Mouse (Mus musculus): ENCODE results near the gene Dis3l2.

Dis3l2 gene

GRCm38 (mm10) chr1:86733160-86733821 is 29.7 kb downstream of the Dis3l2 start:
- DNase-seq: no peak

DNA sequence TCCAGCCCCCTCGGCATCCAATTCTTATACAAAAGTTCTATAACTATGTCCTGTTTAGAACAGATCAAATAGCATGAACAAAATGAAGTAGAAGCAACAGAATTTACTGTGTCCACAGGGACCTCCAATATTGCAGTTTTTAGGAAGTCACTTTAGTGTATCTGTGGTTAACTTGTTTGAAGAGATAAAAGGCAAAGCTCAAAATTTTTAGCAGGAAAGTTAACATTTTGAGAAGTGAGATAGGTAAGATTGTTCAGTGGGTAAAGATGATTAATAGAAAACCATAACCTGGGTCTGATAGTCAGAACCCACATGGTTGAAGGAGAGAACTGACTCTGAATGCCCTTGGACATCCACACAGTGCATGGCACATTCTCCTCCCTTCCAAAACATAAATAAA is 32.8 kb downstream of the Dis3l2 start:
- no peak for DNase-seq

DNA sequence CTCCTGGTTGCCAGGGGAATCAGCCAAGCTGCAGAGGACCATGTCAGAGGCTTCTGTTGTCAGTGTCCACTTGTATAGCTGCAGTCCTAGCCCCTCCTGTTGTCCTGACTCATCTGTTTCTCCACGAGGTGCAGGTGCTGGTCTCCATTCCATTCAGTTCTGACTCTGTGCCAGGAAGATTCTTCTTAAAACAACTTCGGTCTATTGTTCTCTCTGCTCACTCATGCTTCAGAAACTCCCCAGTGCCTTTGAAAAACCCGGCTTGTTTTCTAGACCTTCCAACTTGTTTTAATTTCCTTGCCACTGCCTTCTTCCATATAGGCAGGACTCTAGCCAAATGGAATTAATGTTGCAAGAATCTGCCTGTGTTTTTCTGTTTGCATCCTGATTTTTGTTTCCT is 39.3 kb downstream of the Dis3l2 start:
- no peak for DNase-seq

- DNase-seq: no peak
Measured at GRCm38 (mm10) chr1:86747034-86747433, 43.4 kb downstream of the Dis3l2 start.

GRCm38 (mm10) chr1:86750094-86750493 is 46.5 kb downstream of the Dis3l2 start:
- DNase-seq: no peak

DNA sequence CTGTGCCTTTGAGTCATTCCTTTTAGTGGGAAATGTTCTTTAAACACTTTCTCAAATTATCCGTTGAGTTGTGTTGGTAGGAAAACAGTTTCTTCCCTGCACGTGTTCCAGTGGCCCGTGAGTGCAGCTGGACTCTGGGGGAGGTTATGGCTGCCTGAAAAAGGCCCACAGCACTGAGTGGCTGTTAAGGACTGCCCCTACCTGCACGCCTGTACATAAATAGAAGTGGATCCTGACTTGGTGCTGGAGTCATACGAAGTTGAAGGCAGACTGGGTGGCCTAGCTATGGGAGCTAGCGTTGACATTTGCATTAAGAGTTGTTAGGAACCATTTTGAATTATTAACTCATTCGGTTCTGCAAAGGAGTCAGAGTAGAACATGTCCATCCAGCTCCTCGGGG is 49.8 kb downstream of the Dis3l2 start:
- no peak for DNase-seq

DNA sequence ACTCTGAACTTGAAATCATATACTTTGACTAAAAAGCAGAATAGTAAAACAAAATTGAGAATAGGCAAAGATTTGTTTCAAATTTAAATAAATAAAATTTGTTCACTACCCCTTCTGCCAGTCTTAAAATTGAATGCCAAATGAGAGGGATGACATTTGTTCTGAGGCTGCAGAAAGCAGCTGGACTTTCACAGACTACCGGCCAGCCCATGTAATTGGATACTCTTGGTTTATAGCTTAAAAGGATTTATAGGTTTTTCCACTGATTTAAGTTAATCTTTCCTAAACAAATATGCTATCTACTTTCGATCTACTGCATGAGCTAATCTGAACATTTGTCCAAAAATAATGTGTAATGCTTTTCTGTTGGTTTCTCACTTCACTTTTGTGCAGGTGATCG is 50.7 kb downstream of the Dis3l2 start:
- DNase-seq: no peak

DNA sequence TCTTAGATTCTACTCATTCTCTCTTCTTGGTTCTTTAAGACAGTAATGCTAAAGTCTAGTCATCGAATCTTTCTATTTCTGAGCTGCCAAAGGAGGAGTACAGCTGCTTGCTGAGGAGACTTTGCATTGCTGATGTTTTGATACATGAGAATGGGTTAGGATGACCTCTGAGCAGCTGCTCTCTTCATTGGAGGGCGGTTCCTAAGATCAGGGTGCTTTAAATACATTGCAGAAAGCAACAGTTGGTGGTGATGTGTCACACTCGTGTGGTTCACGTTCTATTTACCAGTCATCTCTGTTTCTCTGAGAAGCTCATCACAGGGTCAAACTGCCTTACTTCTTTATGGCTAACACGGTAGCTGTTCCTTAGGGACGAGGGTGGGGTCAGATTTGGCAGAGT is 54.5 kb downstream of the Dis3l2 start:
- DNase-seq: no peak

DNA sequence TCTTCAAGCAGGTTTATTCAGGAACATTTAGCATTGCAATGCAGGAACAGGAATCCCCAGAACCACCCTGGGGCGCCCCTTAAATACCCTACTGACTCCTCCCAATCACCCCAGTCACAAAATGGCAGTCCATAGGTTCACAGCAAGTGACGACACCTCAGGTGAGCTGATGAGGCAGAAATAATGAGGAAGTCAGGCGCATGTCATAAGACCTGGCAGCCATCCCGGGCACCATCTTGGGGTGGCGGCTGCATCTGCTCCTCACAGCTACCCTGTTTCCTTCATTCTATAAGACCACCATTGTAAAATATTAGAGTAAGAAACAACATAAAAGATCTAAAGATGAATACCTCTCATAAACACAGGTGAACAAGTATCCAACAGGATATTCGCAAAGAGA is 58.6 kb downstream of the Dis3l2 start:
- no peak for DNase-seq

GRCm38 (mm10) chr1:86801241-86801640 is 97.6 kb downstream of the Dis3l2 start:
- DNase-seq: no peak

- DNase-seq: no peak
Measured at GRCm38 (mm10) chr1:86811756-86812155, 108.1 kb downstream of the Dis3l2 start.

GRCm38 (mm10) chr1:86822266-86822665 is 118.7 kb downstream of the Dis3l2 start:
- DNase-seq: no peak

DNA sequence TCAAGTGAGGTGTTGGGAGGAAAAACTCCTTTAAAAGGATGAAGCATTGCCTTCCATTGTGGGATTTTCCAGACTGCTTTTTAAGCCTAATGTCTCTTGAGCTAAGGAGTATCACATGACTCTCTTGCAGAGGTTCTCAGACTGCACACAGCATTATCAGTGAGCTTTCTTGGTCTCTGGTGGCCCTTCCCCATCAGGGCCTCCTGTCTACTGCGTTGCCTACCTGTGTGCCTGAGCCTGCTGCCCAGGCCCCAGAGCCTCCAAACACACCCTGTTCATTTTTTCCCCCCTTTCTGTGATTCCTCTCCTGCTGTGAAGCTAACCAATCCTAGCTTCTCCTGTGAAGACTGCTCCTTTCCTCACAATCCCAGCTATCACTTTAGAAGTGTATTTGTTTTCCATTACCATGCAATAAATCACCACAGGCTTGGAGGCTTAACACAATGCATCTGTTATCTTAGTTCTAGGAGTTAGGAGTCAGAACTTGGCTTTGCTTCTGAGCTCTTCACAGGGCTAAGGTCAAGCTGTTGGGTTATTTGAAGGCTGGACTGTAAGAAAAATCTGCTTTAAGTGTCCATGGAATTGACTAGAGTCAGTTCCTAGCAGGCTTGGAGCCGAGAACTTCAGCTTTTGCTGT is 130.9 kb downstream of the Dis3l2 start:
- no peak for DNase-seq

DNA sequence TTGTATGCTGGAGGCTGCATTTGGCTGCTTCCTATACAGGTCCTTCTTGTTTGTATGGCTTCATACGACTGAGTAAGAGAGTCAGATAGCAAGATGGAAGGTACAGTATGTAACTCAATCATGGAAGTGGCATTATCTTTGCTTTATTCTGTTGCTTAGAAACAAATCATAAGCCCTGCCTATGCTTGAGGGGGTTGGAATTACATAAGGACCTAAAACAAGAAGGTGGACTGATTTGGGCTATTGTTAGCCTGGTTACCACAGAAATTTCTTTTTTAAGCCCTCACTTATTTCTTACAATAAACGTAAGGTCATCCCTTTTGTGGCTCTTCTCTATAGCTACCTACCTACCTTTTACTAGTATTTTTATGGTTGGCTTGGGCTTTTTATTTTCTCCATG is 131.4 kb downstream of the Dis3l2 start:
- no peak for DNase-seq

- no peak for DNase-seq
Measured at GRCm38 (mm10) chr1:86850754-86851153, 147.1 kb downstream of the Dis3l2 start.

DNA sequence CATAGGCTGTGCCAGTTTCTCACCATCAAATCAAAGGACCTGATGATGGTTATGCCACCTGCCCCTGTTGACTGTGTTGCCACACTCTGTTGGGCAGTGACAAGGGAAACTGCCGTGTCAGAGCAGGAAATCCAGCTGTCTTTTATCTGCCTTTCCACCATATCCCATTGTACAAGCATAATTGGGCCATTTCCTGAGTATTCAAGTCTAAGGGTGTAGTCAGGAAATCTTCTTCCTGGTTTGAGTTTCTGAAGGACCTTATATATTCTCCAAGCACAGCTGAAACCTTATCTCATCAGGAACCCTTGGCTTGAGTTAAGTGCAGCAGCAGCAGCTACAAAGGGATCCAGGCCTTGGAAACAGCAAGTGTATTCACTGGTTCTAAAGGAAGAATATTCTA is 155.3 kb downstream of the Dis3l2 start:
- DNase-seq: no peak

- DNase-seq: no peak
Measured at GRCm38 (mm10) chr1:86859371-86859770, 155.8 kb downstream of the Dis3l2 start.

- DNase-seq: no peak
Measured at GRCm38 (mm10) chr1:86873745-86874144, 170.1 kb downstream of the Dis3l2 start.

GRCm38 (mm10) chr1:86878743-86879142 is 175.1 kb downstream of the Dis3l2 start:
- DNase-seq: no peak

DNA sequence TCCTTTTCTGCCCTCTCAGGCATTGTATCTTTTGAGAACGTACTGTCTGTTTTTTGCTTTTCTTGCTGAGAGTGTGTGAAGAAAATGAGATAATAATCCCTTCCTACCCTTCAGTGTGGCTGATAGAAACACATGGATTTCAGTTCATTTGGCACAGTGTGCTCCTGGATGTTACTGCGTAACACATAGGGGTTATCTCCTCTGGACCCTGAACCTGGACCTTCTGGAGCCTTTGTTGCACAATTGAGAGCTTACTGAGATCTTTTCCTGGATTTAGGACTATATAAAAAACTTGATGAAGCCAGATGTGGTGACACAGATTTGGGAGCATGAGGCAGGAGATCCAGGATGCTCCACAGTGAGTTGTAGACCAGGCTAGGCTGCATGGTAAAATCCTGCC is 175.9 kb downstream of the Dis3l2 start:
- DNase-seq: no peak

DNA sequence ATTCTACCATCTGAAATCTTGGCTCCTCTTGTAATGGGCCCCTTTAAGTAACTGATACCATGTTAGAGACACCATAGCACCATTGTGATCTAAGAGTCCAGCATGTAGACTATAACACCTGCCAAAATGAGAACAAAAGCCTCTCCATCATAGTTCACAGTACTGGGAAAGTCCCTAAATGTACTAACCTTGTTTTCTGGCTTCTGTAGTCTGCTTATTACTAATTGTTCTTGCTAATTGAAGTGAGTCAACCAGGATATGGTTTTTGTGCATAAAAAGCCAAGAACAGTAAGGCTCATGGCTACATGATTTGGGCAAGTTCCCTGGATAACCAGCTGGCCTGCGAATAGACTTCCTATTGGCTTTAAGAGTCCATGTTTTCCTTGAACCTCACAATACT is 183.5 kb downstream of the Dis3l2 start:
- no peak for DNase-seq

DNA sequence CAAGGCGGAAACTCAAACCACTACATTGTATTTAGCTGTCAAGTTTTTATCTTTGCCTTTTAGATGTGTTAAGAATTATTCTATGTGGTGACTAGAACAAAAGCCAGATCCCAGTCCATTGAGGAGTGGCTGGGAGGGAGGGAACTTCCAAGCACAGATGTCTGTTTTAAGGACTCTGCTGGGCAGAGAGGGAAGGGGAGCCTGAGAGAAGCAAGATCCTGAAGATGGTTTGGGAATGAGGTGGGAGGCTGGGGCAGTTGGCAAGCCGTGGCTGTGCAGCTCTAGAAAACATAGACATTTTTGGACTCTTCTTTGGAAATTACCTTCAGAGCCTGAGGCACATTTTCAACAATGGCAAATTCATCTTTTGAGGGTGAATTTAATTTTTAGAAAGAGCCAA is 208.9 kb downstream of the Dis3l2 start:
- no peak for DNase-seq

DNA sequence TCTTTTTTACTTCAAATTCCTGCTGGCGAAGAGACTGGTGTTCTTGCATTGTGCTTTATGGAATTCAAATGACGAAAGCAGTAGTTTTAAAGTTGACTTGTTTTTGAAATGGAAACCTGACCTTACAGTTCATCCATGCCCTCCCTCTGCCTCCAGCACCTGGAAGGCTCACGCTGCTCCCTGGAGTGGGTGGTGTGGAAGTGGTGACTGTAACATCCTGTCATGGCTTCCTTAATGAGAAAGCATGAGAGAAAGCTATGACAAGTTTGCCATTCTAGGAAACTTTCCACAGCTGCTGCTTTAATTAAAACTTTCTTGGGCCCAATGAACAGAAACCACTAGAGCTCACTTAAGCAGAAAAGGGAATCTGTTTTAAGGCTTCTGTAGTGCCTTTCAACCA is 210.3 kb downstream of the Dis3l2 start:
- DNase-seq: no peak

GRCm38 (mm10) chr1:86914697-86915096 is 211.1 kb downstream of the Dis3l2 start:
- no peak for DNase-seq

DNA sequence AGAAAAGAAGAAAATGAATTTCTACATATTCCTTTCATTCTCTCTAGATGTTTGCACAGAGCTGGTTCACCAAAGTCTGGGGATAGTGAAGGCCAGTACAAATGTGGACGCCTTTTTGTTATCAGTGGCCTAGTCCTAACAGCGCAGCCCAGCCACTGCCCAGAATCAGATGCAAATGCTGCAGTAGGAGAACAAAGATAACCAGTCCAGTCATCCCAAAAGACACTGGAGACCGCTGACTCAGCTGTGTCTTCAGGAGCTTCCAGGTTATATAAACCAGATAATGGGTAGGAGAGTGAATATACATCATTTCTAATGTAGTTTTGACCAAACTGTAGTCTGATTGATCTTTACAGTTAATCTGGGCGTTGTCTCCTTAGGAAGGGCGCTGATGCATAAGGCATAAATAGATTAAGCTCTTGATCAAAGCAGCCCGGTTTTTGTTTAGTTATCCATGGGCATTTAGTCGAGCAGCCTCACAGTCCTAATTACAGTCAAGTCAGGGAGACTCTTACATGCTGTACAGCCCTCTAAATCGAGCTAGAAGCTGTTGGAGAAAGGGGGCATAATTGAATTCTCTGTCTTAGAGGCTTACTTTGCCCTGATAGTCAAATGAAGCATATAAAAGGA is 212.9 kb downstream of the Dis3l2 start:
- DNase-seq: no peak

Data from kidney, postnatal 25 days (tissue).